Mouse (Mus musculus): ENCODE data around the gene Ubox5. TPM values are rescaled to one million over a fixed set of nuclear protein-coding genes. Genes with fewer than 3 reads are reported as not detected.
"Not testable (repeated sequence)": the region's sequence is repeated elsewhere in the genome, so short reads cannot be mapped to it uniquely, and the experiment has no call there.

Ubox5 gene
- total RNA-seq, 2 experiments from 2014 or later, result 9.8 to 10.7 TPM

DNA sequence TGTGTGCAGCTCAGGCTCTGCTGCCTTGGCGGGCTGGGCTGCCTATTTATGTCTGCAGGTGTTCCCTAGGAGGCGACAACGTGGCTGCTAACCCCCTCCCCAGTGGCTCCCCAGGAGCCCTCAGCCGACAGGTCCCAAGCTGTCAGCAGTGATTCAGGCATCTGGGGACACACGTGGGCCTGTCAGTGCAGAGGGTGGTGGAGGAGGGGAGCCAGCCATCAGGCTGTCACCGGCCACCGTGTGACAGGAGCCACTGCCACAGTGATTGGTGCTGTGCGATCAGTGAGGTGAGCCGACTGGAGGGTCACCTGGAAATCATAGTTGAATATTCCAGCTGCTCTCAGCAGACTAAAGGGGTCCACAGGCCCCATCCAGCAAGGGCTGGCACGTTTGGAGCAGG lies 47.3 kb downstream of the Ubox5 start, which contains the start of gene Avp:
Gene Avp, minus strand, starts transcription at position 3 of the 400 bp plus-strand sequence.
- DNase-seq (ENCODE audit: low spot score in 2 of 2), result no peak
- intact Hi-C loops (cut with DNase I), result no loop called here

DNA sequence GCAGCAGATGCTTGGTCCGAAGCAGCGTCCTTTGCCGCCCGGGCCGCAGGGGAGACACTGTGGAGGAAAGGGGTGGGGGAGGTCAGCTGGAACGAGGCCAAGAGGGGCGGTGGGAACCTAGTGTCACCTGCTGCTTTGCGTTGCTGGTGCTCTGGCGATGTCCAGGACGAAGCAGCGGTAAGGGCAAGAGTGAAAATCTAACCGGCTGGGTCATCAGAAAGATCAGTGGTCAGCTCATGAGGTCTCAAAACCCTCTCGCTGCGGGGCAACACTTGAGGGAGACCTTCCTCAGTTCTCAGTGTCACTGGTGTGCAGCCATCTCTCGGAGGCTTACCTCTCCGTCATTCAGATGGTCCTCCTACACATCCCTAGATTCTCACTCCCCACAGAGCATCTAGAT lies 48.6 kb downstream of the Ubox5 start:
- intact Hi-C loops (cut with DNase I), result no loop called here

GRCm38 (mm10) chr2:130579791-130580190 lies 50.0 kb downstream of the Ubox5 start:
- no peak for DNase-seq (ENCODE audit: low spot score in 2 of 2)
- intact Hi-C loops (cut with DNase I), result no loop called here

More for the DNA sequence above, 48.6 kb downstream of the Ubox5 start:
- no peak for DNase-seq (ENCODE audit: low spot score in 2 of 2)

DNA sequence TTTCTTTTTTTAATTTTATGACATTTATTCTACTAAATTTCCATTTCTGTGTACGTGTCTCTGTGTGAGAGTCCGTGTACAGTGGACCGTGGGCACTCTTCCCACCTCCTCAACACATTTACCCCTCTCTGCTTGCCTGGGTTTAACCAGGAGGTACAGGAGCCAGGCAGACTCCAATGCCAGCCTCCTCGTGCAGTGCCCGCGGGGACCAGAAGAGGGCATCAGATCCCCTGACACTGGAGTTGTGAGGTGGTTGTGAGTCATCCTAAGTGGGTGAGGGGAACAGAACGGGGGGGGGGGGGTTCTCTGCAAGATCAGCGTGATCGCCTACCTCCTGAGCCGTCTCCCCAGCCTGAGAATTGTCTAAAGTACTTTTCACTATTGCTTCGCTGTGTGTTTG lies 51.7 kb downstream of the Ubox5 start:
- DNase-seq (ENCODE audit: low spot score in 2 of 2), result peak; percentile 57 to 78
- intact Hi-C loops (cut with DNase I), result no loop called here

GRCm38 (mm10) chr2:130577632-130578031 lies 52.2 kb downstream of the Ubox5 start:
- peak in 1 of 2 experiments; percentile 27 for DNase-seq (ENCODE audit: low spot score in 2 of 2)
- intact Hi-C loops (cut with DNase I), result no loop called here

GRCm38 (mm10) chr2:130577021-130577420 lies 52.8 kb downstream of the Ubox5 start:
- no peak for DNase-seq (ENCODE audit: low spot score in 2 of 2)
- intact Hi-C loops (cut with DNase I), result no loop called here

GRCm38 (mm10) chr2:130576564-130576963 lies 53.3 kb downstream of the Ubox5 start:
- DNase-seq (ENCODE audit: low spot score in 2 of 2); intact Hi-C loops (cut with DNase I): not testable (repeated sequence)

- no peak for DNase-seq (ENCODE audit: low spot score in 2 of 2)
- intact Hi-C loops (cut with DNase I), result no loop called here
Observed at GRCm38 (mm10) chr2:130575873-130576272, 54.0 kb downstream of the Ubox5 start, which contains the start of gene Oxt. Gene Oxt (plus strand): TSS chr2:130576173.

DNA sequence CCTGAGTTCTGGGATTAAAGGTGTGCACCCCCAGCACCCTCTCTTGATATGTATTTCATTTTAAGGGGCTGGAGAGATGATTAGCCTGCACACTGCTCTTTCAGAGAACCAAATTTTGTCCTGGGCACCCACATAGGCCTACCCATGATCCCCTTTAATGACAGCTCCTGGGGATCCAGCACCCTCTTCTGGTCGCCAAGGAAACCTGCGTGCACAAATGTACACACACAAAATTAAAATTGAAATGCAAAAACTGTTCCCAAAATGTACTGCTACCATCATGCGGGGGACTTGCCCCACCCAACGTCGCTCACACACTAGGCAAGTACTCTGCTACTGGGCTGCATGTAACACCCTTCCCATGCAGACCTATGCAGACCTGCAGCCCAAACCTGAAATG lies 54.9 kb downstream of the Ubox5 start:
- intact Hi-C loops (cut with DNase I), result no loop called here

DNA sequence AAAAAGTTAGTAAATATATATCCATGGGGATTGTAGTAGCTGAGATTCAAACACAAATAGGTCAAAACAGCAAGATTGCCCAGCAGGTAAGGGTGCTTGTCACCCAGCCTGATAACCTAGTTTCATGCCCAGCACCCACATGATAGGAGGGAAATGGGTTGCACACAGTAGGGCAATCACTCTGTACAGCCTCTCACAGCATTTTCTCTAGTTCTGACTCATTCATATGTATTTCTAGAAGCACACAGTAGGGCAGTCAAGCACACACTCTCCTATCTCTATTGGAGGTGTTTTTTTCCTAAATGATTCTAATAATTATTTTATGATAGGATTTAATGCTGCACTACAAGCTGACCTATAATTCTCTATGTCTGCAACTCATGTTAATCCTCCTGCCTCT lies 59.9 kb downstream of the Ubox5 start:
- intact Hi-C loops (cut with DNase I), result no loop called here
- DNase-seq (ENCODE audit: low spot score in 2 of 2), result no peak

More for the DNA sequence above, 54.9 kb downstream of the Ubox5 start:
- no peak for DNase-seq (ENCODE audit: low spot score in 2 of 2)

GRCm38 (mm10) chr2:130568921-130569320 lies 60.9 kb downstream of the Ubox5 start:
- DNase-seq (ENCODE audit: low spot score in 2 of 2), result no peak
- intact Hi-C loops (cut with DNase I), result no loop called here

DNA sequence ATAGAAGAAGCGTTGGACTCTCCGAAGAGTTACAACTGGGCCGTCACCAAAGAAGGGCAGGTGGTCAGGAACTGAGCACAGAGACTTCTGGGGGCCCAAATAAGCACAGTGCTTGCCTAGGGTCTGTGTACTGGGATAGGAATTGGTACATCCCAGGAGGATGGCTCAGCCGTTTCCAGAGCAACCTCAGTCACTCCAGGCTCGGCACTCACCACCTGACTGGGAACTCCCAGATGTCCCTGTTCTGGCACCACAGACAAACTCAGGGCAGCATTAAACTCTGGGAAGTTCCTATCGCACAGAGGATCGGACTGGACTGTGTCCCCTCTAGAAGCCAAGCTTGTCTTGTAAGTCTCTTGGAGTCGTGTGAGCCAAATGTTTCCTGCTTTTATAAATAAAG lies 64.9 kb downstream of the Ubox5 start:
- DNase-seq (ENCODE audit: low spot score in 2 of 2), result no peak
- intact Hi-C loops (cut with DNase I), result loop anchor here (5.0 kb wide), 2 partner anchors 102 to 113 kb away; partner anchors contain the start of genes Itpa and Ptpra

GRCm38 (mm10) chr2:130564063-130564462 lies 65.8 kb downstream of the Ubox5 start:
- intact Hi-C loops (cut with DNase I), result loop anchor here (5.0 kb wide), 2 partner anchors 103 to 112 kb away; partner anchors contain the start of genes Itpa and Ptpra
- no peak for DNase-seq (ENCODE audit: low spot score in 2 of 2)

DNA sequence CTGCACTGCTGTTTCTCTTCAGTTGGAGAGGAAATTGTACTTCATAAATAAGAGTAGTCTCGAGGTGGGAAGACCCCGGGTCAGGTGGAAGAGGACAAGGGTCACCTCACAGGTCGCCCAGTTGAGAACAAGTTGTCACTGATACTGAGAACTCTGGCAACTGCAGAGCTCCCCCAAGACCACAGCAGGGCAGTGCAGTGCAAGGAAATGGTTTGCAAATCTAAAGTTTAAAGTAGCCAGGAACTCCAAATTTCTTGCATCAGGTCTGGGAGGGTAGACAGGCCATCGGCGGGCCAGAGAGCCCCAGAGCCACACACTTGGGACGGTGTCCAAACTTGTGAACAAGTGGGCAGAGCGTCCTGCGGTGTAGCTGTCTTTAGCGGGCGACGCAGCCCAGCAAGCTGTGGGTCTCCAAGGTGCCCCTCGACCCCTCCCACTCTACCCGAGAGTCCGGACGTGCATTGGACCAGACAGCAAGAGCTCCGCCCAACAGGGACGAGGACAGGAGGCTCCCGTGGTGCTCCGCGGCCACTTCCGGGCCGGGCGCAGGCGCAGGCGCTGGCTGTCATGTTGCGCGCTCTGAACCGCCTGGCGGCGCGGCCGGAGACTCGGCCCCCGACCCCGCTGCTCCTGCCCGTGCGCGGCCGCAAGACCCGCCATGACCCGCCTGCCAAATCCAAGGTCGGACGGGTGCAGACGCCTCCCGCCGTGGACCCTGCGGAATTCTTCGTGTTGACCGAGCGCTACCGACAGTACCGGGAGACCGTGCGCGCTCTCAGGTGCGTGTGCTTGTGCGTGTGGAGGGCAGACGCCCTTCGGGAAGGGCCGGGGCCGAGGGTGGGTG lies 66.4 kb downstream of the Ubox5 start, which contains the start of gene Mrps26:
Gene Mrps26, plus strand, starts transcription at position 531 of the 844 bp plus-strand sequence.
- intact Hi-C loops (cut with DNase I), result loop anchor here (5.0 kb wide), 2 partner anchors 104 to 111 kb away; partner anchors contain the start of genes Itpa and Ptpra
- DNase-seq (ENCODE audit: low spot score in 2 of 2), result peak; percentile 93 to 97

- DNase-seq (ENCODE audit: low spot score in 2 of 2), result no peak
- intact Hi-C loops (cut with DNase I), result no loop called here
Observed at GRCm38 (mm10) chr2:130558015-130558414, 71.8 kb downstream of the Ubox5 start.

- no peak for DNase-seq (ENCODE audit: low spot score in 2 of 2)
Observed at GRCm38 (mm10) chr2:130557462-130557861, 72.4 kb downstream of the Ubox5 start.

GRCm38 (mm10) chr2:130556292-130556691 lies 73.5 kb downstream of the Ubox5 start:
- intact Hi-C loops (cut with DNase I), result no loop called here
- DNase-seq (ENCODE audit: low spot score in 2 of 2), result no peak

More at GRCm38 (mm10) chr2:130557462-130557861, 72.4 kb downstream of the Ubox5 start:
- intact Hi-C loops (cut with DNase I), result no loop called here

GRCm38 (mm10) chr2:130554841-130555240 lies 75.0 kb downstream of the Ubox5 start:
- intact Hi-C loops (cut with DNase I), result no loop called here
- DNase-seq (ENCODE audit: low spot score in 2 of 2), result no peak

DNA sequence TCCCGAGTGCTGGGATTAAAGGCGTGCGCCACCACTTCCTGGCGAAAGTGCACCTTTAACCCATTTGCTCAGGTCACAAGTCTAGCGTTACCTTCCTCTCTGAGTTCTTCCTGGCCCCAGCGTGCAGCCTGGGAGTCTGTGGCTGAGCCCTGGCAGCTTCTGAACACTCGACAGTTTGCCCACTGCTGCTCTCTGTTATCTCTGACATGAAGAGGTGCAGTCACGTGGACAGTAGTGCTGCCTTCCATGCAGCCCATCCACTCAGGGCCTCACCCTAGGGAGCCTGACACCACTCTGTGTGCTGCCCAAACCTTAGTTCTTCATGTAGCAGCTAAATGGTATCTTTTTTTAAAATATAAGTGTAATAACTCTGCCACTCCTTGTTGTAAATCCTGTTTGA lies 82.9 kb downstream of the Ubox5 start:
- DNase-seq (ENCODE audit: low spot score in 2 of 2), result no peak
- intact Hi-C loops (cut with DNase I), result no loop called here

DNA sequence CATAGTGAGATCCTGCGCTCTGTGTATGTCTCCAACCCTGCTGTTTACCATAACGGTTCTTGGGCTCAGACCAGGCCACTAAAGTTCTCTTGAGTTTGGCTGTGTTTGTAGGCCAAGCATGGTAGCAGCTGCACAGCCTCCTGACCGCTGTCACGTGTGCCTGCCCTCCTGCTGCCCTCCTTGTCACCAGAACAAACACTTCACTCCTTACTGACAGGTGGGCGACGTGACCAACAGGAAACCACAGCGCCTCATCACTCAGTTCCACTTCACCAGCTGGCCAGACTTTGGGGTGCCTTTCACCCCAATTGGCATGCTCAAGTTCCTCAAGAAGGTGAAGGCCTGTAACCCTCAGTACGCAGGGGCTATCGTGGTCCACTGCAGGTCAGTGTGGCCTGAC lies 89.6 kb downstream of the Ubox5 start:
- DNase-seq (ENCODE audit: low spot score in 2 of 2), result no peak
- intact Hi-C loops (cut with DNase I), result no loop called here

Measured in left cerebral cortex, postnatal 25 days (tissue).